Mouse (Mus musculus): Measurements from ENCODE around the gene Shprh.
"Not testable (repeated sequence)": the region's sequence is repeated elsewhere in the genome, so short reads cannot be mapped to it uniquely, and the experiment has no call there.

The Shprh gene

DNA sequence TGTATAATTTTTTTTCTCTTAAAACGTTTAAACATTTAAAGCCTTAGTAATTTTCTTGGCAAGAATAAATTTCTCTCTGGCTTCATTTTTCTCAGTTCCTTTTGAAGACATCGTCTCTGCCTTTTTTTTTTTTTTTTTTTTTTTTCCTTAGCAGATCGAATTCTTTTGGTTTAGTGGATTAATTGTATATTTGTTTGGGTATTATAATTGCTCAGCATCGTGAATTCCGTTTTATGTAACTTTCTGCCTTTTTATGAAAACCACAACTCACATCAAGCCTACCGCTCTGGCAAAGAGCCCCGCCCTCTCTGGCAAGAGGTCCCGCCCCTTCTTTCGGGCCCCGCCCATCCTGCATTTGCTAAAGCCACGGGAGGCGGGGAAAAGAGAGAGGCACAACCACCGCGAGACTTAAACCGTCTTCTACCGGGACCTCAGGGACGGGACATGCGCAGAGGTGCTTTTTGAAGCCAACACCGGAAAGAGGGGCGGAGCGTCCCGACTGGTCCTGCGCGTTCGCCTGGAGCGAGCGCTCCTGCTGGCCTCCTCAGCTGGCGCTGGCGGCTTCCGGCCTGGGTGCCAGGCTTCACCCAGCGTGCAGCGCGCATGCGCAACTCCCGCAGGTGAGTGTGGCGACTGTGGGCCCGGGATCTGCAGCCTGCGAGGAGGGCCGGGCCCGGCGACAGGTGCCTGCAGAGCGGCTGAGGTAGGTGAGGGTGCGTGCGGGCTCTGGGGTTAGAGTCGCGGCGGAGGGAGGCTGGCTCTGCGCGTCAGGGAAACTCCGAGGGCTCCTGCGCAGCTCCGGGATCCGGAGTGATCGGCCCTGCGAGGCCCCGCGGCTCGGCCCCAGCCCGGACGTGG, at the start of gene Shprh:
TSS of gene Shprh (plus strand) at position 544 of the 858 bp plus-strand sequence.
- peak; percentile 99 for DNase-seq (ENCODE audit: low spot score)

DNA sequence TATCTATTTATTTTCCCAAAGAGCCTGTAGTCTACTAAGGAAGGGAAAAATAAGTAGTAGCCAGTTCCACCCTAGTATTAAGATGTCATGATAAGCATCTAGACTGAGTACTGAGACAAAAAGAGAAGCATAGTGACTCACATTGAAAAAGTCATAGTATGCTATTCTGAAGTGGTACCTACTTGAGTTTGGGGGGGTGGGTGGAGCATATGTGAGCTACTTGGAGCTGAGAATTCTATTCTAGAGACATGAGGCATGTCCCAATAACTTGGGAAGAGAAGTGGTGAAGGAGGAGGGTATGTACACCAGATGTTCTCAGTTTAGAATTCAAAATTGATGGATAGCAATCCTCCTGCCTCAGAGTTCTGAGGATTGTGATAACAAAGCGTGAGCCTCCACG, 27.4 kb upstream of the Shprh start:
- no peak for DNase-seq (ENCODE audit: low spot score)

DNA sequence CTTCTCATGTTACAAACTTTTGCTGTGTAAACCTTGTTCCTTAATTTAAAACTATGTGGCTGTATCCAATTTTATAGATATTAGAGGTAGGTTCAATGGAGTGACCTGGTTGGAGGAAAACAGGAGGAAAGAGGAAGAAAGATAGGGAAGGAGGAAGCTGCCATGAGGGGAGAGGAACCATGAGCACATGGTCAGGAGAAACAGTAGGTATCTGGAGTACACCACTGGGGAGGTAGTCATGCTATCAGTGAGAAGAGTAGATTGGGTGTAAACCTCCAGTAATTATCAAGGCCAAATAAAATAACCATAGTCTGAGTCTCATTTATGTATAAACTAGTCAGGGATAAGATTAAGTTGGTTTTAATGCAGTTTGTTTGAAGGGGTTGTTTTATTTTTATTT, 3.6 kb upstream of the Shprh start:
- DNase-seq (ENCODE audit: low spot score): no peak

DNA sequence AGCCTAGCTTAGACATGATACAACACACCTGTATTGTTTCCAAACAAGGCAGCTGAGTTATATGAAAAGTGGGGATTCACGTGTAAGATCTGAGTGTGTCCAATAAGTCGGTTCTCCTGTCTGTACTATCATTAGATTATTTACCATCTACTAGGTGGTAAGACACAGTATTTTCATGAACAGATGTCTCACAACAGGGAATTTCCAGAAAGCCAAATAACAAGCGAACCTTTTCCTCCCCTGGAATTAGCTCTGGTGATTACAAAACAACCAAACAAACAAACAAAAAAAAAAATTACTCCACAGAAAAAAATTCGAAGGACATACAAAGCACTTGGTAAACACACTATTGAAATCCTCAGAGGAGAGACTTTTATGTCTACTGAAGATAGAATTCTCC, 781 bp upstream of the Shprh start:
- no peak for DNase-seq (ENCODE audit: low spot score)

GRCm38 (mm10) chr10:11149742-11150125, 507 bp downstream of the Shprh start:
- DNase-seq (ENCODE audit: low spot score): no peak

DNA sequence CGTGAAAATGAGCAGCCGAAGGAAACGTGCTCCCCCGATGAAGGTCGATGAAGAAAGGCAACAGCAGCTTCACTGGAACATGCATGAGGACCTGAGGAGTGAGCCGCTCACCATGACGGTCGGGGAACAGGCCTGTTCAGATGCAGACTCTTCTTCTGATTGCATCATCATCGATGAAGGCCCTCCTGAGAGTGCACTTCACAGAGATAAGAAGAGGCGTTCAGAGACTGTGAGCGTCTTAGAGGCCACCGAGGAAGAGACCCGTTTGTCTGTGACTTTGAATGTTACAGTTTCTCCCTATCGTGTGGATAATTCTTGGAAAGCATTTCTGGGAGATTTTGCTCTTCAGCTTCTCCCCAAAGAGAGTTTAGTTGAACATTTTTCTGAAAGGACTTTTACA, 2.4 kb downstream of the Shprh start:
- DNase-seq (ENCODE audit: low spot score): no peak

DNA sequence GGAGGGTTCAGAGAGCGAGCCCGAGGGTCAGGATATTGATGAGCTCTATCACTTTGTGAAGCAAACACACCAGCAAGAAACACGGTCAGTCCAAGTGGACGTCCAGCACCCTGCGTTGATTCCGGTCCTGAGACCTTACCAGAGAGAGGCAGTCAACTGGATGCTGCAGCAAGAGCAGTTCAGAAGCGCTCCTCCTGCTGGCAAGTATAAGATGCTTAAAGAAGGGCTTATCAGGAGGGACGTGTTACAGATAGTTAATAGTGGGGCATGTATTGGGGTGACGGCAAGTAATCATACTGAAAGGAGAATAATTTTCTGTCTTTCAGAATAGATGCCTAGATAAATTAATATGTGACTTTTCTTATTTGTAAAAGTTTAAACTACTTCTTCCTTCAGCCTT, 7.8 kb downstream of the Shprh start:
- DNase-seq (ENCODE audit: low spot score): no peak

GRCm38 (mm10) chr10:11164537-11164936, 15.3 kb downstream of the Shprh start:
- DNase-seq (ENCODE audit: low spot score): no peak

GRCm38 (mm10) chr10:11170252-11170651, 21.0 kb downstream of the Shprh start:
- no peak for DNase-seq (ENCODE audit: low spot score)

DNA sequence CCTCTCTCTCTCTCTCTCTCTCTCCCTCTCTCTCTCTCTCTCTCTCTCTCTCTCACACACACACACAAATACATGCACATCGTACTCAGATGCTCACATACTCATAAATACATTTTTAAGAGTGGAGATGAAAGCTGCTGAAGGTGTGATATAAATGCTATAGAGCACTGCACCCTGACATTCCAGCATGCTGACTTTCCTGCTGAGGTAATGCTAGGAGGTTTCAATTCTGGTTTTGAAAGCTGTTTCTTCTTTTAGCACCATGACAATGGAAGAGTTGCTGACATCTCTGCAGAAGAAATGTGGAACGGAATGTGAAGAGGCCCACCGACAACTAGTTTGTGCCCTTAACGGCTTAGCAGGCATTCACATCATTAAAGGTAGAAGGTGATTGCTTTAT, 22.4 kb downstream of the Shprh start:
- no peak for DNase-seq (ENCODE audit: low spot score)

DNA sequence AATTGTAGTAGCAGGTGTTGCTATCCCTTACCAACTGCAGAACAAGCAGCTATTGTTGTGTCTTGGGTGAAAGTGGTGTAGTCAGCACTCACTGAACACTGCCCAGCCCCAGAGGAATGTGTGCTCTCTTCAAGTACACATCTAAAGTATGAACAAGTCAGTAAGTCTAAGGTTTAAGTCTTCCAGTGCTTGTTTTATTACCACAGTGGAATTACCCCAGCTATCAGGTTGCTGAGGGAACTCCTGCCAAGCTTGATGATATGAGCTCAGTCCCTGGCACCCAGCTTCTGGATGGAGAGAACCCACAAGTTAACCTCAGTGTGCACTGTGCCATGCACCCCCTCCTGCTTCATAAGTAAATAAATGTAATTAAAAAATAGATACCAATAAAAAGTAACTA, 23.3 kb downstream of the Shprh start:
- no peak for DNase-seq (ENCODE audit: low spot score)

GRCm38 (mm10) chr10:11175801-11176482, 26.7 kb downstream of the Shprh start:
- peak; percentile 46 for DNase-seq (ENCODE audit: low spot score)

DNA sequence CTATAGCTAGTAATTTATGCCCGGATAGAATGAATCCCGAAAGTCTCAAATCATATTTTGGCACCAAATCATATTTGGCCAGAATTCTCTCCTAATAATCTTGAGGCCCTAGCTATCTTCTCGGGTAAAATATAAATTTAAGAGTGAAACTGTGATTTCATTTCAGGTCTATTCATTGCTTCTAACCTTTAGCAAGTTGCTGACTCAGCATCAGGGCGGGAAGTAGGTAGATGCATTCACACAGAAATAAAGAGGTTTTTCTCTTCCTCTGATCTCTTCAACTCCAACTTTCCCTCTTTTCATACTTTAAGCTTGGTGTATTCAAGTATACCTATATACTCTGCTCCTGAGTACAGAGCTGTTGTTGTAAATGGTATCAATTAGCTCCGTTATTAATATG, 30.9 kb downstream of the Shprh start:
- DNase-seq (ENCODE audit: low spot score): no peak

GRCm38 (mm10) chr10:11197341-11197740, 48.1 kb downstream of the Shprh start:
- DNase-seq (ENCODE audit: low spot score): no peak

DNA sequence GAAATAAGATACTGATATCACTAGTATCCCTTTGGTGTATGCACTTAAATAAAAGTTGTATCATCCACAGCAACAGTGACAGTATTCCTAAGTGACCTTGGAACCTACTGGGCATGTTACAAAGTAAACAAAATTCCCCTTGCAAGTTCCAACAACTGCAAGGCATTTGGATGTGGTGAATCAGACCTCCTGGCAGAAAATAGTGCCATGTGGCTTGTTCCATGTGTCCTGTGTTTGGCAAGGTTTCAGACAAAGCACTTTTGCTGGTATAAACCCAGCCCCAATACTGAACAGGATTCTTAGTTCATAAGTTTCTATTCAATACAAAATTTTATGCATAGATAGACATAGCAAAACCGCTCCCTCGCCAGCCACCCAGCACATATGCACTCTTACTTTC, 49.1 kb downstream of the Shprh start:
- no peak for DNase-seq (ENCODE audit: low spot score)

GRCm38 (mm10) chr10:11199980-11200379, 50.8 kb downstream of the Shprh start:
- DNase-seq (ENCODE audit: low spot score): no peak

DNA sequence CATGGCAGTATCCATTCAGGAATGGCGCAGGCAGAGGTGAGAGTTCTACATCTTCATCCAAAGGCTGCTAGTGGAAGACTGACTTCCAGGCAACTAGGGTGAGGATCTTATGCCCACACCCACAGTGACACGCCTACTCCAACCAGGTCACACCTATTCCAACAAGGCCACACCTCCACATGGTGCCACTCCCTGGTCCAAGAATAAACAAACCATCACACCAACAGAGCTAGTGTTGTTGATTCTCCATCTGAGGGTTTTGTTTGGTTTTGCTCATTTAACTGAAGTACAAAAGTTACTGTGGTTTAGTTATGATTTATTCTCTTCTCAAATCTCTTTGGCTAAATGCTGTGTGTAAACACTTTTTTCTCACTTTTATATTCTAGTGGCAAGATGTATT, 56.7 kb downstream of the Shprh start:
- DNase-seq (ENCODE audit: low spot score): not testable (repeated sequence)

GRCm38 (mm10) chr10:11208670-11209069, 59.4 kb downstream of the Shprh start:
- no peak for DNase-seq (ENCODE audit: low spot score)

- peak; percentile 2 for DNase-seq (ENCODE audit: low spot score)
These were observed 62.8 kb downstream of the Shprh start for GRCm38 (mm10) chr10:11212003-11212402.

GRCm38 (mm10) chr10:11226442-11226841, 77.2 kb downstream of the Shprh start:
- no peak for DNase-seq (ENCODE audit: low spot score)

DNA sequence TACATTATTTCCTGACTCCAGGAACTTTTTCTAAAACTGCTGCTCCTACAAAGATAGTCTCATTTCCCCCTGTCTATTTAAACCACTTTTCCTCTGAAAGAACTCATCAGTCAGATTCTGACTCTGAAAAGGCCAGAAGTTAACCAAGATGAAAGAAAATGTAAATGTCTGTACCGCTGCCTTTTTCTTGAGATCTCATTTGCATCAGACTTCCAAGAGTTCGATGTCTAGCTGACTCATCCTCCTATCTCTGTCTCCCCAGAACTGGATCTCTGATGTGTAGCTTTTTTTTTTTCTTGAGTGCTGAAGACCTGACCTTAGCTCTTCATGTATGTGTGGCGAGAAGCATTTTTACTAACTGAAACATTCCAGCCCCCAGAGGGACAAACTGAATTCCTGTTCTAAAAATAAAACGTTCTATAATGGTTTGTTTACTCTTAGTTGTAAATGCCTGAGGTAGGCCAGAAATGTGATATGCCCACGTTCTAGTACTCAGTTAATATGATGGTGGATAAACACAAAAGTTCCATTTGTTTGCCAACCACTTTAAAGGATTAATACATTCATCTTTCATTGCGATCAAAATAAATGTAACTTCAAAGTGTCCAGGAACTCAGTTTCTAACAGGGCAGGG, 80.4 kb downstream of the Shprh start:
- no peak for DNase-seq (ENCODE audit: low spot score)

GRCm38 (mm10) chr10:11233208-11233607, 84.0 kb downstream of the Shprh start:
- no peak for DNase-seq (ENCODE audit: low spot score)

- not testable (repeated sequence) for DNase-seq (ENCODE audit: low spot score)
These were observed 93.8 kb downstream of the Shprh start for GRCm38 (mm10) chr10:11242988-11243387.

Data from retina, embryonic 14.5 days (tissue).